Mouse (Mus musculus): ENCODE measurements at regions not wholly inside any gene's neighbourhood (a gene's known extent, or its start where the extent isn't known, plus 50 kb on each side); places are given as distances from the start of the nearest gene placed in this dataset.

- DNase-seq (ENCODE audit: low spot score), result no peak
These were observed 50.5 kb upstream of the Ednra start for GRCm38 (mm10) chr8:77774551-77775335.

- no peak for DNase-seq (ENCODE audit: low spot score)
These were observed 51.3 kb upstream of the Ednra start for GRCm38 (mm10) chr8:77775526-77775925.

- no peak for DNase-seq (ENCODE audit: low spot score)
These were observed 53.3 kb upstream of the Ednra start for GRCm38 (mm10) chr8:77777597-77777996.

GRCm38 (mm10) chr8:77785676-77786255 is 61.5 kb upstream of the Ednra start:
- no peak for DNase-seq (ENCODE audit: low spot score)

GRCm38 (mm10) chr8:77794911-77795310 is 70.6 kb upstream of the Ednra start:
- no peak for DNase-seq (ENCODE audit: low spot score)

GRCm38 (mm10) chr8:77803147-77803903 is 79.1 kb upstream of the Ednra start:
- DNase-seq (ENCODE audit: low spot score), result no peak

GRCm38 (mm10) chr8:77804536-77804935 is 80.3 kb upstream of the Ednra start:
- DNase-seq (ENCODE audit: low spot score), result no peak

GRCm38 (mm10) chr8:77804956-77805355 is 80.7 kb upstream of the Ednra start:
- no peak for DNase-seq (ENCODE audit: low spot score)

- no peak for DNase-seq (ENCODE audit: low spot score)
These were observed 81.4 kb upstream of the Ednra start for GRCm38 (mm10) chr8:77805657-77806056.

- DNase-seq (ENCODE audit: low spot score), result no peak
These were observed 90.8 kb upstream of the Ednra start for GRCm38 (mm10) chr8:77814796-77815647.

- no peak for DNase-seq (ENCODE audit: low spot score)
These were observed 91.3 kb upstream of the Ednra start for GRCm38 (mm10) chr8:77815648-77815971.

- DNase-seq (ENCODE audit: low spot score), result no peak
These were observed 92.0 kb upstream of the Ednra start for GRCm38 (mm10) chr8:77816217-77816616.

- no peak for DNase-seq (ENCODE audit: low spot score)
These were observed 101.5 kb upstream of the Ednra start for GRCm38 (mm10) chr8:77825786-77826185.

- DNase-seq (ENCODE audit: low spot score), result no peak
These were observed 102.0 kb upstream of the Ednra start for GRCm38 (mm10) chr8:77826255-77826654.

GRCm38 (mm10) chr8:77828079-77828478 is 103.8 kb upstream of the Ednra start:
- no peak for DNase-seq (ENCODE audit: low spot score)

GRCm38 (mm10) chr8:77829126-77829748 is 105.0 kb upstream of the Ednra start:
- DNase-seq (ENCODE audit: low spot score), result no peak

GRCm38 (mm10) chr8:77829764-77830163 is 105.5 kb upstream of the Ednra start:
- no peak for DNase-seq (ENCODE audit: low spot score)

GRCm38 (mm10) chr8:77834283-77834682 is 110.0 kb upstream of the Ednra start:
- DNase-seq (ENCODE audit: low spot score), result no peak

- no peak for DNase-seq (ENCODE audit: low spot score)
These were observed 112.7 kb upstream of the Ednra start for GRCm38 (mm10) chr8:77836902-77837489.

- DNase-seq (ENCODE audit: low spot score), result no peak
These were observed 118.3 kb upstream of the Ednra start for GRCm38 (mm10) chr8:77842392-77843139.

- DNase-seq (ENCODE audit: low spot score), result no peak
These were observed 119.0 kb upstream of the Ednra start for GRCm38 (mm10) chr8:77843229-77843628.
